Mouse (Mus musculus): ENCODE data around the gene Camta1. TPM values are rescaled to one million over a fixed set of nuclear protein-coding genes. Genes with fewer than 3 reads are reported as not detected.

Camta1 gene
- polyA plus RNA-seq, 1 experiment from 2014 or later = 66.4 TPM

DNA sequence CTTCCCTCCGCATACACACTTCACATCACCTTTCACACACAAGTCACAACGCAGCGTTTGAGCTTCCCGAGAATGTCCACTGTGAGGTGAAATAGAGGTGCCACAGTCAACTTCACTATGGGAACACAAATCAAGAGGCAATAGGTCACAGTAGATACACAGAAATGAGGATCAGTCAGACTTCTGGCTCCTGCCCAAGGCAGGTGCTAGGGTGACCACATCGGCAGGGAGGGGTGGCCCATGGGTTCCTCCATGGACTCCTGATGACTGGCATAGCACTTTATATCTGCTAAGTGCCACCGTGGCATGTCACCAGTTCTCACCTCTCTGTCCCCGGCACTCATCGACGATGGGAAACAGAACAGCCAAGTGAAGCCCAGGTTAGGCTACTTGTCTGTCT lies 863.0 kb downstream of the Camta1 start:
- Histone ChIP-seq H3K4me2 (no peak overlapping the region), H3K9me3 (no peaks in the 10 kb centered on the region), H3K9ac (no peak overlapping the region), H3K36me3 (no peaks in the 10 kb centered on the region), H3K4me1 (no peaks in the 10 kb centered on the region; the same call in 1 of the 2 replicates), H3K4me3 (no peak overlapping the region), H3K27ac (no peak overlapping the region), H3K27me3 (no peaks in the 10 kb centered on the region)
- ATAC-seq (ENCODE audit: insufficient number of reproducible peaks, low FRiP score, low TSS enrichment, low read depth) = no peak
- WGBS = 92% methylated on average over 9 of the region's 9 CpGs

- Histone ChIP-seq H3K9me3 (no peaks in the 10 kb centered on the region), H3K27ac (no peak within 1 kb of the TSS), H3K4me3 (no peak within 1 kb of the TSS), H3K36me3 (no peaks in the 10 kb centered on the region), H3K4me1 (no peaks in the 10 kb centered on the region; the same call in 1 of the 2 replicates), H3K27me3 (no peaks in the 10 kb centered on the region), H3K4me2 (no peak within 1 kb of the TSS), H3K9ac (no peak within 1 kb of the TSS)
- 87% methylated on average over 7 of the region's 7 CpGs for WGBS
- ATAC-seq (ENCODE audit: insufficient number of reproducible peaks, low FRiP score, low TSS enrichment, low read depth) = no peak
Observed at GRCm38 (mm10) chr4:150996797-150997196, 864.9 kb downstream of the Camta1 start, which contains the start of gene Uts2. Uts2 (plus strand) TSS chr4:150997097.

GRCm38 (mm10) chr4:150990148-150990547 lies 871.5 kb downstream of the Camta1 start:
- H3K9me3 ChIP-seq = no peaks in the 10 kb centered on the region
- H3K4me1 ChIP-seq = no peaks in the 10 kb centered on the region
- no peak overlapping the region for H3K4me3 ChIP-seq
- no peaks in the 10 kb centered on the region for H3K36me3 ChIP-seq
- WGBS = 46% methylated on average over 6 of the region's 6 CpGs
- no peak overlapping the region for H3K4me2 ChIP-seq
- H3K27me3 ChIP-seq = no peaks in the 10 kb centered on the region
- no peak overlapping the region for H3K9ac ChIP-seq
- no peak overlapping the region for H3K27ac ChIP-seq
- no peak for ATAC-seq (ENCODE audit: insufficient number of reproducible peaks, low FRiP score, low TSS enrichment, low read depth)

DNA sequence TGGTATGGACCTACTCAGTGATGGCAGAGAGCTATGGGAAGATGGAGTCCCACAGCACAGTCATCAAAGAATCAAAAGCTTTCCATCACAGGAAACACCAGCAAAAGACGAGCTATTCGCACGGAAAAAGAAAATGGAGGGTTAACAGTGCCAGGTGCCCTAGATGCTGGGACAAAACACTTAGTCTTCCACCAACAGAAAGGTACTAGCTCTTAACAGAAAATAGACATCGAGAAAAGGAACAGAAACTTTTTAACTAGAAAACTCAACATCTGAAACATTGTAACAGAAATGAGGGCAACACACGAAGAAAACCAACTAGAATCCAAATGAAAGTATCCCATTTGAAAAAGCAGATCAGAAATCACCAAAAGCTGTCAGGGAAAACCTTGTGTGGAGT lies 881.5 kb downstream of the Camta1 start:
- ATAC-seq (ENCODE audit: insufficient number of reproducible peaks, low FRiP score, low TSS enrichment, low read depth) = no peak
- Histone ChIP-seq H3K27ac (no peak overlapping the region), H3K4me1 (no peaks in the 10 kb centered on the region), H3K27me3 (no peaks in the 10 kb centered on the region), H3K9me3 (no peaks in the 10 kb centered on the region), H3K9ac (no peak overlapping the region), H3K4me3 (no peak overlapping the region), H3K4me2 (no peak overlapping the region), H3K36me3 (no peaks in the 10 kb centered on the region)
- 83% methylated on average over 5 of the region's 5 CpGs for WGBS

- no peak for ATAC-seq (ENCODE audit: insufficient number of reproducible peaks, low FRiP score, low TSS enrichment, low read depth)
- no peak overlapping the region for H3K27ac ChIP-seq
- H3K4me2 ChIP-seq = no peak overlapping the region
- WGBS = 64% methylated on average over 9 of the region's 9 CpGs
- no peaks in the 10 kb centered on the region for H3K4me1 ChIP-seq
- no peaks in the 10 kb centered on the region for H3K9me3 ChIP-seq
- H3K9ac ChIP-seq = no peak overlapping the region
- no peak overlapping the region for H3K4me3 ChIP-seq
- no peaks in the 10 kb centered on the region for H3K27me3 ChIP-seq
- no peaks in the 10 kb centered on the region for H3K36me3 ChIP-seq
Observed at GRCm38 (mm10) chr4:150979455-150979854, 882.2 kb downstream of the Camta1 start.

DNA sequence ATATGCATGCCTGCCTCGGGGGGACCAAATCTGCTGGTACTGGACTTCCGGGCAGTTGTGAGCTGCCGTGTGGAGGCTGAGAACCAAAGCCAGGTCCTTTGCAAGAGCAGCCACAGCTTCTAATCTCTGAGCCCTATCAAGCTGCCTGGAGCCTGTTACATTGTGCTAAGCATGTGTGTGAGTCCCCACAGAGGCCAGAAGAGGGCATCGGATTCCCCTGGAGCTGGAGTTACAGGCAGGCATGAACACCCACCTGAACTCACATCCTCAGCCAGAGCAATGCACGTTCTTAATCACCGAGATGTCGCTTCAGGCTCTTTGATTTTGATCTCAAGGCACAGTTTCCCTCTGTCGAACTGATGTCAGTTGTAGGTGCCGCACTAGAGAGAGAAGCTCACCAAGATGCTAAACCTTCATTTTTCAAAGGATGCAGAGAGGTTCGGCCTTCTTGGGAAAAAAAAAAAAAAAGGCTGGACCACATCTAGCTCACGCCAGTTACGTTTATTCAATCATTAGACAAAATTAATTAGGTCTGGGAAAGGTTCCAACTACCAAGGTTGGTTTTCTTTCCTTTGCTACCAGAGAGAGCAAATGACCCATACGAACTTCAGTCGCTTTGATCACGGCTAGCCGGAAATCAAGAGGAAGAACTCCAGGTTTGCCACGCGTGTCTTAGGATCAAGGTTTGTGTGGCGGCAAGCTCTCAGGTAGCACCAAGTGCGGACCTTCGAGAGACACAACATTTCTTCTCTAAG lies 883.3 kb downstream of the Camta1 start:
- WGBS = 83% methylated on average over 21 of the region's 21 CpGs
- Histone ChIP-seq H3K9ac (no peak overlapping the region), H3K4me1 (no peaks in the 10 kb centered on the region), H3K4me3 (no peak overlapping the region), H3K27me3 (no peaks in the 10 kb centered on the region), H3K4me2 (no peak overlapping the region), H3K9me3 (no peaks in the 10 kb centered on the region), H3K27ac (no peak overlapping the region), H3K36me3 (no peaks in the 10 kb centered on the region)
- no peak for ATAC-seq (ENCODE audit: insufficient number of reproducible peaks, low FRiP score, low TSS enrichment, low read depth)

GRCm38 (mm10) chr4:150975145-150975544 lies 886.5 kb downstream of the Camta1 start:
- H3K9ac ChIP-seq = no peak overlapping the region
- no peaks in the 10 kb centered on the region for H3K36me3 ChIP-seq
- no peak overlapping the region for H3K4me2 ChIP-seq
- H3K9me3 ChIP-seq = no peaks in the 10 kb centered on the region
- WGBS = 22% methylated on average over 1 of the region's 1 CpGs
- no peak overlapping the region for H3K27ac ChIP-seq
- H3K4me1 ChIP-seq = no peaks in the 10 kb centered on the region
- ATAC-seq (ENCODE audit: insufficient number of reproducible peaks, low FRiP score, low TSS enrichment, low read depth) = no peak
- H3K27me3 ChIP-seq = no peaks in the 10 kb centered on the region
- no peak overlapping the region for H3K4me3 ChIP-seq

GRCm38 (mm10) chr4:150973264-150973663 lies 888.4 kb downstream of the Camta1 start:
- Histone ChIP-seq H3K4me3 (no peak overlapping the region), H3K27ac (no peak overlapping the region), H3K27me3 (no peaks in the 10 kb centered on the region), H3K9me3 (no peaks in the 10 kb centered on the region), H3K9ac (no peak overlapping the region), H3K4me2 (no peak overlapping the region), H3K4me1 (no peaks in the 10 kb centered on the region), H3K36me3 (no peaks in the 10 kb centered on the region)
- ATAC-seq (ENCODE audit: insufficient number of reproducible peaks, low FRiP score, low TSS enrichment, low read depth) = no peak
- 80% methylated on average over 8 of the region's 8 CpGs for WGBS

- no peak for ATAC-seq (ENCODE audit: insufficient number of reproducible peaks, low FRiP score, low TSS enrichment, low read depth)
- Histone ChIP-seq H3K9ac (no peak overlapping the region), H3K4me3 (no peak overlapping the region), H3K9me3 (no peaks in the 10 kb centered on the region), H3K27me3 (no peaks in the 10 kb centered on the region), H3K4me1 (peaks cover 4% of the 10 kb centered on the region; the same call in 1 of the 2 replicates), H3K4me2 (no peak overlapping the region), H3K36me3 (no peaks in the 10 kb centered on the region), H3K27ac (no peak overlapping the region)
- 85% methylated on average over 8 of the region's 8 CpGs for WGBS
Observed at GRCm38 (mm10) chr4:150968956-150969355, 892.7 kb downstream of the Camta1 start.

GRCm38 (mm10) chr4:150966556-150966955 lies 895.1 kb downstream of the Camta1 start:
- Histone ChIP-seq H3K9ac (no peak overlapping the region), H3K27me3 (no peaks in the 10 kb centered on the region), H3K27ac (no peak overlapping the region), H3K36me3 (no peaks in the 10 kb centered on the region), H3K4me2 (no peak overlapping the region), H3K9me3 (no peaks in the 10 kb centered on the region), H3K4me1 (peaks cover 4% of the 10 kb centered on the region; the same call in 1 of the 2 replicates), H3K4me3 (no peak overlapping the region)
- no peak for ATAC-seq (ENCODE audit: insufficient number of reproducible peaks, low FRiP score, low TSS enrichment, low read depth)
- WGBS = 20% methylated on average over 7 of the region's 7 CpGs

DNA sequence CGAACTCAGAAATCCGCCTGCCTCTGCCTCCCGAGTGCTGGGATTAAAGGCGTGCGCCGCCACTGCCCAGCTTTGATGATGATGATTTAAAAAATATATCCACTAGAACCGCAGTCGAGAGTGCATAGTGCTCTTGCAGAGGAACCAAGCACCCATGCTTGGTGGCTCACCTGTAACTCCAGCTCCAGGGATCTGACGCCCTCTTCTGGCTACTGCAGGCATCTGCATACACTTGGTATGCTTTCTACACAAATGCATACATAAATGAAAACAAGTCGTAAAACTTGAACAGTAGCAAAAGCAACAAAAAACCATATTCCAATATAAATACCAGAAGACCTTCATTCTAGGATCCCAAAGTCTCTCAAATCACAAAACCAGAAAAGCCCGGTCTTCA lies 896.1 kb downstream of the Camta1 start:
- Histone ChIP-seq H3K36me3 (no peaks in the 10 kb centered on the region), H3K27ac (no peak overlapping the region), H3K27me3 (no peaks in the 10 kb centered on the region), H3K9ac (no peak overlapping the region), H3K4me1 (peaks cover 4% of the 10 kb centered on the region; the same call in 1 of the 2 replicates), H3K9me3 (no peaks in the 10 kb centered on the region), H3K4me3 (no peak overlapping the region), H3K4me2 (no peak overlapping the region)
- 69% methylated on average over 11 of the region's 11 CpGs for WGBS
- no peak for ATAC-seq (ENCODE audit: insufficient number of reproducible peaks, low FRiP score, low TSS enrichment, low read depth)

DNA sequence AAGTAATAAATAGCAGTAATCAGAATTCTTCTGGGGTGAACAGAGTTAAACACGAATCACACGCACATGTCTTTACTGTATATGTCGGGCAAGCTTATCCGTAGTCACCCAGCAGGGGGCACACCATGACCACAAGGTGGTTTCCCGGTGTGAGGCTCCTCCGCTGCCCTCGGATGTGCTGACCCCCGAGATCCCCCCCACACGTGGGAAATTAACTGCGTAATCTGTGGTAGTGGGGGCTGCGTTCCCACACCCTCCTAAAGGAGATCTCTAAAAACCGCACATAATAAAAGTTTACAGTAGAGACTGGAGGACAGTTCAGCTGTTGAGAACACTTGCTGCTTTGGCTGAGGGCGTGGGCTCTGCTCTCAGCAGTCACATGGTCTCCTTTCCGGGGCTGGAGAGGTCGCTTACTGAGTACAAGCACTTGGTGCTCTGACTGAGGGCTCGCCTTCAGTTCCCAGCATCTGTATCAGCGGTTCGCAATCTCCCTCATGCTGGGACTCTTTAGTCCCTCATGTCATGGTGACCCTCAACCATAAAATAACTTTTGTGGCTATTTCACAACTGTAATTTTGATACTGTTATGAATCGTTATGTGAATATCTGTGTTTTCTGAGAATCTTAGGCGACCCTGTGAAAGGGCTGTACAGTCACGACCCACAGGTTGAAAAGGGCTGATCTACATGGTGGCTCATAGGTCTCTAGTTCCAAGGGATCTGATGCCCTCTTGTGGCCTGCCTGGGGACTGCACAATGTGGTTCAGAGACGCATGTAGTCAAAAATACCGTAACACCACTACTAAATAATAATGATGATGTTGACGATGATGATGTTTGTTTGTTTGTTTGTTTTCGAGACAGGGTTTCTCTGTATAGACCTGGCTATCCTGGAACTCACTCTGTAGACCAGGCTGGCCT lies 896.8 kb downstream of the Camta1 start:
- Histone ChIP-seq H3K36me3 (no peaks in the 10 kb centered on the region), H3K9me3 (no peaks in the 10 kb centered on the region), H3K27me3 (no peaks in the 10 kb centered on the region), H3K4me1 (peaks cover 4% of the 10 kb centered on the region; the same call in 1 of the 2 replicates), H3K9ac (no peak overlapping the region), H3K4me2 (peak overlapping the region; percentile 40), H3K27ac (no peak overlapping the region), H3K4me3 (peak overlapping the region; percentile 19)
- 0 out of 2 replicates have a peak, but pooled peaks have one; percentile 46 for ATAC-seq (ENCODE audit: insufficient number of reproducible peaks, low FRiP score, low TSS enrichment, low read depth)
- 10% methylated on average over 25 of the region's 25 CpGs for WGBS

Measured in limb, embryonic 15.5 days (tissue).